Mouse (Mus musculus): Measurements from ENCODE around the gene Hes7. TPM values are rescaled to one million over a fixed set of nuclear protein-coding genes. Genes with fewer than 3 reads are reported as not detected.
A peak's percentile ranks its signal among the peaks of the same experiment; 100 is the strongest.

Hes7 gene
- polyA plus RNA-seq, 1 experiment from 2014 or later, result 0.29 TPM

- Histone ChIP-seq H3K36me3 (ENCODE audit: control insufficient read depth, insufficient read depth, low read length) (peaks cover 7% of the 10 kb centered on the region; the same call in 1 of the 2 replicates), H3K27ac (replicated peaks) (no peak overlapping the region), H3K4me1 (replicated peaks; ENCODE audit: control insufficient read depth, insufficient read depth) (peaks cover 7% of the 10 kb centered on the region; the same call in 1 of the 2 replicates), H3K9ac (ENCODE audit: low read length) (no peak overlapping the region), H3K4me3 (ENCODE audit: low read depth, low read length) (no peak overlapping the region), H3K4me2 (replicated peaks; ENCODE audit: low read depth) (no peak overlapping the region), H3K9me3 (ENCODE audit: control insufficient read depth, low read length) (no peaks in the 10 kb centered on the region), H3K27me3 (ENCODE audit: control insufficient read depth, insufficient read depth, low read length) (no peaks in the 10 kb centered on the region)
- no peak for TF ChIP-seq EP300 (optimal IDR thresholded peaks at IDR 0.05)
- TF ChIP-seq CTCF (IDR thresholded peaks at IDR 0.05; ENCODE audit: low read depth), result no peak
- WGBS, result 70% methylated on average over 6 of the region's 6 CpGs
- DNase-seq (ENCODE audit: low spot score) (peak; percentile 20), ATAC-seq (ENCODE audit: low FRiP score, low TSS enrichment) (no peak)
These were observed 34.6 kb upstream of the Hes7 start for GRCm38 (mm10) chr11:69085608-69086007.

- WGBS, result 38% methylated on average over 6 of the region's 6 CpGs
- no peak for ATAC-seq (ENCODE audit: low FRiP score, low TSS enrichment)
- Histone ChIP-seq H3K4me1 (replicated peaks; ENCODE audit: control insufficient read depth, insufficient read depth) (peaks cover 7% of the 10 kb centered on the region; the same call in 1 of the 2 replicates), H3K9ac (ENCODE audit: low read length) (0 out of 2 replicates have a peak overlapping the region, but pooled peaks have one; percentile 13), H3K4me3 (ENCODE audit: low read depth, low read length) (no peak overlapping the region), H3K27me3 (ENCODE audit: control insufficient read depth, insufficient read depth, low read length) (no peaks in the 10 kb centered on the region), H3K27ac (replicated peaks) (peak overlapping the region; percentile 97), H3K36me3 (ENCODE audit: control insufficient read depth, insufficient read depth, low read length) (peaks cover 7% of the 10 kb centered on the region; the same call in 1 of the 2 replicates), H3K4me2 (replicated peaks; ENCODE audit: low read depth) (no peak overlapping the region), H3K9me3 (ENCODE audit: control insufficient read depth, low read length) (no peaks in the 10 kb centered on the region)
- peak; percentile 14 for DNase-seq (ENCODE audit: low spot score)
- TF ChIP-seq CTCF (IDR thresholded peaks at IDR 0.05; ENCODE audit: low read depth) (no peak), EP300 (optimal IDR thresholded peaks at IDR 0.05) (no peak)
These were observed 33.8 kb upstream of the Hes7 start for GRCm38 (mm10) chr11:69086390-69086789.

GRCm38 (mm10) chr11:69087082-69087481 lies 33.1 kb upstream of the Hes7 start:
- H3K9me3 ChIP-seq (ENCODE audit: control insufficient read depth, low read length), result no peaks in the 10 kb centered on the region
- no peak overlapping the region for H3K9ac ChIP-seq (ENCODE audit: low read length)

GRCm38 (mm10) chr11:69087597-69087996 lies 32.6 kb upstream of the Hes7 start:
- no peaks in the 10 kb centered on the region for H3K27me3 ChIP-seq (ENCODE audit: control insufficient read depth, insufficient read depth, low read length)
- no peaks in the 10 kb centered on the region for H3K9me3 ChIP-seq (ENCODE audit: control insufficient read depth, low read length)
- ATAC-seq (ENCODE audit: low FRiP score, low TSS enrichment), result no peak
- peaks cover 7% of the 10 kb centered on the region; the same call in 1 of the 2 replicates for H3K36me3 ChIP-seq (ENCODE audit: control insufficient read depth, insufficient read depth, low read length)
- TF ChIP-seq CTCF (IDR thresholded peaks at IDR 0.05; ENCODE audit: low read depth) (no peak), EP300 (optimal IDR thresholded peaks at IDR 0.05) (no peak)
- peak overlapping the region; percentile 97 for H3K27ac ChIP-seq (replicated peaks)
- H3K4me3 ChIP-seq (ENCODE audit: low read depth, low read length), result no peak overlapping the region
- peaks cover 7% of the 10 kb centered on the region; the same call in 1 of the 2 replicates for H3K4me1 ChIP-seq (replicated peaks; ENCODE audit: control insufficient read depth, insufficient read depth)
- no peak overlapping the region for H3K9ac ChIP-seq (ENCODE audit: low read length)
- 63% methylated on average over 2 of the region's 2 CpGs for WGBS
- no peak overlapping the region; the same call in 1 of the 2 replicates for H3K4me2 ChIP-seq (replicated peaks; ENCODE audit: low read depth)
- no peak for DNase-seq (ENCODE audit: low spot score)

More at GRCm38 (mm10) chr11:69087082-69087481, 33.1 kb upstream of the Hes7 start:
- no peak for TF ChIP-seq CTCF (IDR thresholded peaks at IDR 0.05; ENCODE audit: low read depth)
- no peak for TF ChIP-seq EP300 (optimal IDR thresholded peaks at IDR 0.05)
- ATAC-seq (ENCODE audit: low FRiP score, low TSS enrichment) (peak; percentile 8; the same call in 1 of the 2 replicates), DNase-seq (ENCODE audit: low spot score) (peak; percentile 32)
- H3K27ac ChIP-seq (replicated peaks), result peak overlapping the region; percentile 97
- WGBS, result 21% methylated on average over 4 of the region's 4 CpGs
- H3K36me3 ChIP-seq (ENCODE audit: control insufficient read depth, insufficient read depth, low read length), result peaks cover 7% of the 10 kb centered on the region; the same call in 1 of the 2 replicates
- H3K4me3 ChIP-seq (ENCODE audit: low read depth, low read length), result no peak overlapping the region
- peaks cover 7% of the 10 kb centered on the region; the same call in 1 of the 2 replicates for H3K4me1 ChIP-seq (replicated peaks; ENCODE audit: control insufficient read depth, insufficient read depth)
- no peak overlapping the region for H3K4me2 ChIP-seq (replicated peaks; ENCODE audit: low read depth)
- no peaks in the 10 kb centered on the region for H3K27me3 ChIP-seq (ENCODE audit: control insufficient read depth, insufficient read depth, low read length)

GRCm38 (mm10) chr11:69088103-69088855 lies 31.9 kb upstream of the Hes7 start, which contains the start of gene Vamp2:
TSS of gene Vamp2 (plus strand) at chr11:69088490.
- H3K4me1 ChIP-seq (replicated peaks; ENCODE audit: control insufficient read depth, insufficient read depth), result peaks cover 7% of the 10 kb centered on the region; the same call in 1 of the 2 replicates
- TF ChIP-seq CTCF (IDR thresholded peaks at IDR 0.05; ENCODE audit: low read depth), result no peak
- peak; percentile 36 for TF ChIP-seq EP300 (optimal IDR thresholded peaks at IDR 0.05)
- H3K27ac ChIP-seq (replicated peaks), result peak within 1 kb of the TSS; percentile 97
- H3K4me3 ChIP-seq (ENCODE audit: low read depth, low read length), result peak within 1 kb of the TSS; percentile 98
- H3K9me3 ChIP-seq (ENCODE audit: control insufficient read depth, low read length), result no peaks in the 10 kb centered on the region
- DNase-seq (ENCODE audit: low spot score), result peak; percentile 91
- WGBS, result 1% methylated on average over 52 of the region's 67 CpGs
- no peaks in the 10 kb centered on the region for H3K27me3 ChIP-seq (ENCODE audit: control insufficient read depth, insufficient read depth, low read length)
- ATAC-seq (ENCODE audit: low FRiP score, low TSS enrichment), result peak; percentile 78
- H3K4me2 ChIP-seq (replicated peaks; ENCODE audit: low read depth), result peak within 1 kb of the TSS; percentile 78
- H3K36me3 ChIP-seq (ENCODE audit: control insufficient read depth, insufficient read depth, low read length), result peaks cover 7% of the 10 kb centered on the region; the same call in 1 of the 2 replicates
- peak within 1 kb of the TSS; percentile 100 for H3K9ac ChIP-seq (ENCODE audit: low read length)

Measured in stomach, postnatal 0 days (tissue).